Mouse (Mus musculus) bone marrow, adult 2 months (tissue): ENCODE data around the gene Per2.

Experiments
- CTCF ChIP-seq: fragments of 200-500 bp; IDR thresholded peaks from 2 replicates; pipeline ENCODE4 v1.5.1; 2011; ENCODE audit warnings: low read length, control low read depth; ENCODE audit not compliant: control insufficient read depth, insufficient read depth
- POLR2A ChIP-seq: fragments of 200-500 bp; IDR thresholded peaks from 2 replicates; pipeline ENCODE4 v1.6.1; 2011; ENCODE audit warnings: low read depth, mild to moderate bottlenecking, control low read depth, low read length, borderline replicate concordance; ENCODE audit not compliant: control insufficient read depth

DNA sequence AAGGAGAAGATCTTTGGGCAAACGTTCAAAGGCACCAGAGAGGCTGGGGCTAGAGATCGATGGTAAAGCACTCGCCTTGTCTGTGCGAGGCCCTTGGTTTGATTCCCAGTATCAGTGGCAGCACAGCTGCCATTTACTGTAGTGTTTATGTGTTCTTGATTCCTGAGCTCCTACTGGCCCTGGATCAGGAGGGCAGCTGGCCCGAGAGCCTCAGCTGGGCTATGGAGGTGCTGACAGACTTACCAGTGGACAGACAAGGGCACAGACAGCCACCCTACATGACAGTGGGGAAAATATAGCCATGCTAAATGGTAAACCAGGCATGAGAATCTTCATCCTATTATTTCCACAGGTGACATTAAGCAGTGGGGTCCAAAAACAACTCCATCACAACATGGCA is 8.3 kb downstream of the Per2 start:
- TF ChIP-seq POLR2A (no peak), CTCF (no peak)
